Mouse (Mus musculus) testis, postnatal 14 days (tissue): ENCODE measurements around the gene Plekhg6.

Source experiments
- DNase-seq: peaks from one replicate; pipeline ENCODE4 v3.0.0; 2021; ENCODE audit warnings: low spot score

Gene Plekhg6

GRCm38 (mm10) chr6:125323547-125323946, 57.0 kb downstream of the Plekhg6 start:
- DNase-seq = no peak

GRCm38 (mm10) chr6:125322794-125323193, 57.8 kb downstream of the Plekhg6 start:
- no peak for DNase-seq

GRCm38 (mm10) chr6:125321114-125321855, 59.3 kb downstream of the Plekhg6 start:
- DNase-seq = peak; percentile 27

- no peak for DNase-seq
These were observed 60.3 kb downstream of the Plekhg6 start, which contains the start of gene Scnn1a for GRCm38 (mm10) chr6:125320323-125320722. Gene Scnn1a (plus strand): TSS chr6:125320659.

GRCm38 (mm10) chr6:125319919-125320296, 60.7 kb downstream of the Plekhg6 start:
- DNase-seq = no peak

- DNase-seq = no peak
These were observed 61.3 kb downstream of the Plekhg6 start for GRCm38 (mm10) chr6:125318981-125319918.

- no peak for DNase-seq
These were observed 63.5 kb downstream of the Plekhg6 start for GRCm38 (mm10) chr6:125317077-125317476.

GRCm38 (mm10) chr6:125314746-125315145, 65.8 kb downstream of the Plekhg6 start:
- DNase-seq = no peak

- DNase-seq = no peak
These were observed 66.4 kb downstream of the Plekhg6 start for GRCm38 (mm10) chr6:125314231-125314563.

- peak; percentile 75 for DNase-seq
These were observed 66.9 kb downstream of the Plekhg6 start, which contains the start of gene Ltbr for GRCm38 (mm10) chr6:125313546-125314230. Gene Ltbr (minus strand): TSS chr6:125313885.
